Mouse (Mus musculus): ENCODE results near the gene Son. TPM values are rescaled to one million over a fixed set of nuclear protein-coding genes. Genes with fewer than 3 reads are reported as not detected.

Son gene
- polyA plus RNA-seq, 1 experiment from 2014 or later: 101 TPM

- Histone ChIP-seq H3K9ac (ENCODE audit: low read depth, low read length) (no peak overlapping the region), H3K4me2 (no peak overlapping the region), H3K9me3 (ENCODE audit: control insufficient read depth, low read length) (no peaks in the 10 kb centered on the region), H3K36me3 (ENCODE audit: control insufficient read depth, insufficient read depth, low read length) (peaks cover 17% of the 10 kb centered on the region), H3K4me3 (ENCODE audit: low read depth, low read length) (no peak overlapping the region), H3K27me3 (replicated peaks; ENCODE audit: control insufficient read depth, insufficient read depth, low read length) (no peaks in the 10 kb centered on the region), H3K4me1 (replicated peaks; ENCODE audit: control insufficient read depth, insufficient read depth, low read length) (0 out of 2 replicates have a peak, but pooled peaks cover 2% of the 10 kb centered on the region), H3K27ac (ENCODE audit: low read depth, low read length) (no peak overlapping the region)
- 84% methylated on average over 13 of the region's 13 CpGs for WGBS
- ATAC-seq (replicated peaks; ENCODE audit: low FRiP score) (no peak), DNase-seq (ENCODE audit: low spot score) (no peak)
Observed at GRCm38 (mm10) chr16:91701908-91702307, 54.6 kb downstream of the Son start.

GRCm38 (mm10) chr16:91702771-91703188 lies 55.5 kb downstream of the Son start:
- ATAC-seq (replicated peaks; ENCODE audit: low FRiP score): no peak
- DNase-seq (ENCODE audit: low spot score): no peak

GRCm38 (mm10) chr16:91704603-91705340 lies 57.5 kb downstream of the Son start:
- Histone ChIP-seq H3K4me3 (ENCODE audit: low read depth, low read length) (no peak overlapping the region), H3K4me1 (replicated peaks; ENCODE audit: control insufficient read depth, insufficient read depth, low read length) (0 out of 2 replicates have a peak, but pooled peaks cover 2% of the 10 kb centered on the region), H3K9ac (ENCODE audit: low read depth, low read length) (no peak overlapping the region), H3K27ac (ENCODE audit: low read depth, low read length) (no peak overlapping the region), H3K27me3 (replicated peaks; ENCODE audit: control insufficient read depth, insufficient read depth, low read length) (no peaks in the 10 kb centered on the region), H3K4me2 (no peak overlapping the region), H3K9me3 (ENCODE audit: control insufficient read depth, low read length) (no peaks in the 10 kb centered on the region), H3K36me3 (ENCODE audit: control insufficient read depth, insufficient read depth, low read length) (peaks cover 15% of the 10 kb centered on the region)
- WGBS: 79% methylated on average over 14 of the region's 14 CpGs
- no peak for ATAC-seq (replicated peaks; ENCODE audit: low FRiP score)
- DNase-seq (ENCODE audit: low spot score): no peak

More at GRCm38 (mm10) chr16:91702771-91703188, 55.5 kb downstream of the Son start:
- H3K36me3 ChIP-seq (ENCODE audit: control insufficient read depth, insufficient read depth, low read length): peaks cover 17% of the 10 kb centered on the region
- H3K4me1 ChIP-seq (replicated peaks; ENCODE audit: control insufficient read depth, insufficient read depth, low read length): 0 out of 2 replicates have a peak, but pooled peaks cover 2% of the 10 kb centered on the region
- no peaks in the 10 kb centered on the region for H3K9me3 ChIP-seq (ENCODE audit: control insufficient read depth, low read length)
- no peak overlapping the region for H3K4me2 ChIP-seq
- no peak overlapping the region for H3K4me3 ChIP-seq (ENCODE audit: low read depth, low read length)
- WGBS: 76% methylated on average over 3 of the region's 3 CpGs
- H3K27me3 ChIP-seq (replicated peaks; ENCODE audit: control insufficient read depth, insufficient read depth, low read length): no peaks in the 10 kb centered on the region
- no peak overlapping the region for H3K27ac ChIP-seq (ENCODE audit: low read depth, low read length)
- H3K9ac ChIP-seq (ENCODE audit: low read depth, low read length): no peak overlapping the region

GRCm38 (mm10) chr16:91710241-91710640 lies 62.9 kb downstream of the Son start:
- Histone ChIP-seq H3K27ac (ENCODE audit: low read depth, low read length) (no peak overlapping the region), H3K4me1 (replicated peaks; ENCODE audit: control insufficient read depth, insufficient read depth, low read length) (no peaks in the 10 kb centered on the region), H3K9me3 (ENCODE audit: control insufficient read depth, low read length) (no peaks in the 10 kb centered on the region), H3K36me3 (ENCODE audit: control insufficient read depth, insufficient read depth, low read length) (peaks cover 13% of the 10 kb centered on the region; the same call in 1 of the 2 replicates), H3K27me3 (replicated peaks; ENCODE audit: control insufficient read depth, insufficient read depth, low read length) (no peaks in the 10 kb centered on the region), H3K4me2 (no peak overlapping the region), H3K4me3 (ENCODE audit: low read depth, low read length) (no peak overlapping the region), H3K9ac (ENCODE audit: low read depth, low read length) (no peak overlapping the region)
- ATAC-seq (replicated peaks; ENCODE audit: low FRiP score) (no peak), DNase-seq (ENCODE audit: low spot score) (no peak)
- WGBS: 57% methylated on average over 7 of the region's 7 CpGs

GRCm38 (mm10) chr16:91716927-91717349 lies 69.6 kb downstream of the Son start:
- Histone ChIP-seq H3K4me2 (peak overlapping the region; percentile 38; the same call in 1 of the 2 replicates), H3K9me3 (ENCODE audit: control insufficient read depth, low read length) (no peaks in the 10 kb centered on the region), H3K9ac (ENCODE audit: low read depth, low read length) (peak overlapping the region; percentile 35; the same call in 1 of the 2 replicates), H3K27me3 (replicated peaks; ENCODE audit: control insufficient read depth, insufficient read depth, low read length) (no peaks in the 10 kb centered on the region), H3K27ac (ENCODE audit: low read depth, low read length) (peak overlapping the region; percentile 44), H3K4me3 (ENCODE audit: low read depth, low read length) (no peak overlapping the region), H3K36me3 (ENCODE audit: control insufficient read depth, insufficient read depth, low read length) (peaks cover 12% of the 10 kb centered on the region; the same call in 1 of the 2 replicates), H3K4me1 (replicated peaks; ENCODE audit: control insufficient read depth, insufficient read depth, low read length) (peaks cover 10% of the 10 kb centered on the region)
- ATAC-seq (replicated peaks; ENCODE audit: low FRiP score) (peak; percentile 96), DNase-seq (ENCODE audit: low spot score) (peak; percentile 71)
- WGBS: 35% methylated on average over 11 of the region's 11 CpGs

- Histone ChIP-seq H3K4me1 (replicated peaks; ENCODE audit: control insufficient read depth, insufficient read depth, low read length) (peaks cover 10% of the 10 kb centered on the region), H3K9me3 (ENCODE audit: control insufficient read depth, low read length) (no peaks in the 10 kb centered on the region), H3K9ac (ENCODE audit: low read depth, low read length) (no peak overlapping the region), H3K4me2 (peak overlapping the region; percentile 23), H3K36me3 (ENCODE audit: control insufficient read depth, insufficient read depth, low read length) (peaks cover 10% of the 10 kb centered on the region; the same call in 1 of the 2 replicates), H3K27ac (ENCODE audit: low read depth, low read length) (peak overlapping the region; percentile 95), H3K4me3 (ENCODE audit: low read depth, low read length) (no peak overlapping the region), H3K27me3 (replicated peaks; ENCODE audit: control insufficient read depth, insufficient read depth, low read length) (no peaks in the 10 kb centered on the region)
- DNase-seq (ENCODE audit: low spot score) (no peak), ATAC-seq (replicated peaks; ENCODE audit: low FRiP score) (peak; percentile 76)
- WGBS: 46% methylated on average over 4 of the region's 4 CpGs
Observed at GRCm38 (mm10) chr16:91717399-91717798, 70.1 kb downstream of the Son start.

GRCm38 (mm10) chr16:91724247-91724646 lies 76.9 kb downstream of the Son start:
- Histone ChIP-seq H3K4me1 (replicated peaks; ENCODE audit: control insufficient read depth, insufficient read depth, low read length) (no peaks in the 10 kb centered on the region; the same call in 1 of the 2 replicates), H3K9me3 (ENCODE audit: control insufficient read depth, low read length) (no peaks in the 10 kb centered on the region), H3K27me3 (replicated peaks; ENCODE audit: control insufficient read depth, insufficient read depth, low read length) (peaks cover under 1% of the 10 kb centered on the region; the same call in 1 of the 2 replicates), H3K9ac (ENCODE audit: low read depth, low read length) (no peak overlapping the region), H3K36me3 (ENCODE audit: control insufficient read depth, insufficient read depth, low read length) (peaks cover 10% of the 10 kb centered on the region; the same call in 1 of the 2 replicates), H3K4me3 (ENCODE audit: low read depth, low read length) (no peak overlapping the region), H3K27ac (ENCODE audit: low read depth, low read length) (no peak overlapping the region), H3K4me2 (no peak overlapping the region)
- WGBS: 49% methylated on average over 3 of the region's 3 CpGs
- no peak for DNase-seq (ENCODE audit: low spot score)
- no peak for ATAC-seq (replicated peaks; ENCODE audit: low FRiP score)

GRCm38 (mm10) chr16:91727433-91727832 lies 80.1 kb downstream of the Son start:
- H3K27me3 ChIP-seq (replicated peaks; ENCODE audit: control insufficient read depth, insufficient read depth, low read length): peaks cover 14% of the 10 kb centered on the region
- H3K4me2 ChIP-seq: peak overlapping the region; percentile 94
- peak overlapping the region; percentile 78 for H3K4me3 ChIP-seq (ENCODE audit: low read depth, low read length)
- H3K27ac ChIP-seq (ENCODE audit: low read depth, low read length): peak overlapping the region; percentile 35; the same call in 1 of the 2 replicates
- ATAC-seq (replicated peaks; ENCODE audit: low FRiP score): no peak
- H3K9ac ChIP-seq (ENCODE audit: low read depth, low read length): peak overlapping the region; percentile 65
- DNase-seq (ENCODE audit: low spot score): no peak
- no peaks in the 10 kb centered on the region; the same call in none of the 2 replicates for H3K4me1 ChIP-seq (replicated peaks; ENCODE audit: control insufficient read depth, insufficient read depth, low read length)
- H3K9me3 ChIP-seq (ENCODE audit: control insufficient read depth, low read length): no peaks in the 10 kb centered on the region
- peaks cover 4% of the 10 kb centered on the region; the same call in 1 of the 2 replicates for H3K36me3 ChIP-seq (ENCODE audit: control insufficient read depth, insufficient read depth, low read length)
- 75% methylated on average over 15 of the region's 15 CpGs for WGBS

Data from liver, embryonic 11.5 days (tissue).